Mouse (Mus musculus) CH12.LX (cell line): Measurements from ENCODE around the gene Pkn1.

ENCODE experiments used
- CTCF ChIP-seq, 2 experiments: IDR thresholded peaks in 1 of 2; conservative IDR thresholded peaks in 1 of 2; 2 replicates each; pipeline ENCODE4 v1.5.1; 2011 to 2012; ENCODE audit warnings: low read depth in 2 of 2, low read length in 2 of 2, improper control_type of control experiment in 1 of 2, inconsistent platforms in 1 of 2, mild to moderate bottlenecking in 1 of 2, moderate library complexity in 1 of 2
- EP300 ChIP-seq: IDR thresholded peaks from 2 replicates; pipeline ENCODE4 v1.6.1; 2011; ENCODE audit warnings: low read length, improper control_type of control experiment
- HCFC1 ChIP-seq: IDR thresholded peaks from 2 replicates; pipeline ENCODE4 v1.6.1; 2012; ENCODE audit warnings: low read depth, mild to moderate bottlenecking, inconsistent platforms, low read length, improper control_type of control experiment
- MAFK ChIP-seq: IDR thresholded peaks from 2 replicates; pipeline ENCODE4 v1.6.1; 2011; ENCODE audit warnings: low read length, improper control_type of control experiment; ENCODE audit not compliant: insufficient replicate concordance
- MAX ChIP-seq: IDR thresholded peaks from 2 replicates; pipeline ENCODE4 v1.6.1; 2011; ENCODE audit warnings: low read length, improper control_type of control experiment
- MYC ChIP-seq: IDR thresholded peaks from 2 replicates; pipeline ENCODE4 v1.6.1; 2011; ENCODE audit warnings: low read depth, mild to moderate bottlenecking, improper control_type of control experiment, low read length
- POLR2A ChIP-seq: IDR thresholded peaks from 2 replicates; pipeline ENCODE4 v1.6.1; 2011; ENCODE audit warnings: low read depth, mild to moderate bottlenecking, improper control_type of control experiment, low read length
- POLR2AphosphoS2 ChIP-seq: IDR thresholded peaks from 2 replicates; pipeline ENCODE4 v1.6.1; 2011; ENCODE audit warnings: low read depth, low read length, improper control_type of control experiment
- SIN3A ChIP-seq: IDR thresholded peaks from 2 replicates; pipeline ENCODE4 v1.6.1; 2012; ENCODE audit warnings: low read length, improper control_type of control experiment, inconsistent platforms
- TCF12 ChIP-seq: IDR thresholded peaks from 2 replicates; pipeline ENCODE4 v1.6.1; 2014; ENCODE audit warnings: low read depth, mild to moderate bottlenecking, inconsistent platforms, low read length, improper control_type of control experiment
- USF1 ChIP-seq: IDR thresholded peaks from 2 replicates; pipeline ENCODE4 v1.6.1; 2014; ENCODE audit warnings: low read depth, mild to moderate bottlenecking, inconsistent platforms, low read length, improper control_type of control experiment

- TF ChIP-seq USF1 (no peak), EP300 (no peak), MAX (no peak), TCF12 (no peak), CTCF (conservative IDR thresholded peaks at IDR 0.05 in 1 of 2, IDR thresholded peaks at IDR 0.05 in 1 of 2; ENCODE audit: low read depth in 2 of 2, low read length in 2 of 2) (no peak), POLR2A (no peak), SIN3A (no peak), MYC (no peak), POLR2AphosphoS2 (no peak), MAFK (no peak), HCFC1 (no peak)
Observed at GRCm38 (mm10) chr8:83669013-83669412, 30.0 kb downstream of the Pkn1 start.
